Mouse (Mus musculus) macrophage (primary cell): ENCODE data around the gene Msi2. TPM values are rescaled to one million over a fixed set of nuclear protein-coding genes. Genes with fewer than 3 reads are reported as not detected.

ENCODE experiments used
- H3K27ac ChIP-seq: fragments of 350-480 bp; formaldehyde crosslinking; 2 replicates; pipeline ENCODE4 v1.9.0; 2021
- H3K36me3 ChIP-seq: fragments of 350-480 bp; formaldehyde crosslinking; 2 replicates; pipeline ENCODE4 v1.9.0; 2021; ENCODE audit errors: inconsistent target
- H3K4me3 ChIP-seq: fragments of 350-480 bp; formaldehyde crosslinking; 2 replicates; pipeline ENCODE4 v1.9.0; 2021; ENCODE audit errors: inconsistent target
- H3K79me2 ChIP-seq: fragments of 350-480 bp; formaldehyde crosslinking; 2 replicates; pipeline ENCODE4 v1.9.0; 2021; ENCODE audit errors: inconsistent target
- WGBS: methylation state at CpG from one replicate; pipeline ENCODE4 v1.1.7; 2026; ENCODE audit warnings: inconsistent platforms; ENCODE audit not compliant: missing documents; 5-methylcytosine and 5-hydroxymethylcytosine counted together
- polyA plus RNA-seq: library from polyadenylated mRNA; stranded (reverse); fragments of 250-400 nt; gene quantifications from 3 replicates; pipeline ENCODE4 v1.2.4, GENCODE M21; 2018; ENCODE audit warnings: inconsistent platforms

Msi2 gene
- polyA plus RNA-seq, 1 experiment from 2014 or later, result 5.2 TPM

DNA sequence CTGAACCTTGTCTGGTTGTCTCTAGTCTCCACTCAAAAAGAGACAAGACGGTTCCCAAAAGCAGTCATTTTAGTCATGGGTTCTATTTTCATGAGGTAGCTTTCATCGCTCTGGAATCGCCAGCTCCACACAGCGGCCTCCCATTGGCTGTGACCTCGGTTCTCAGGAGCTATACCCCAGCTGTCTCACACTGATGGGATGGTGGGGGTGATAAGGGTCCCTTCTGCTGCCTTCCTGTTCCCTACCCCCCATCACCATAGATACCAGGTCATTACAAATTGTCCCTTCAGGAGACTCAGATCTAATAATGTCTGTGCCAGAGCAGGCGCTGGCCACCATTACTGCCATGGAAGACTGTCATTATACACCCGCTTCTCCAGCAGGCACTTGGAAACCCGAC is 255.5 kb downstream of the Msi2 start:
- Histone ChIP-seq H3K79me2 (no peaks in the 10 kb centered on the region), H3K36me3 (no peaks in the 10 kb centered on the region), H3K4me3 (no peak overlapping the region), H3K27ac (no peak overlapping the region)
- WGBS, result 90% methylated on average over 8 of the region's 8 CpGs

DNA sequence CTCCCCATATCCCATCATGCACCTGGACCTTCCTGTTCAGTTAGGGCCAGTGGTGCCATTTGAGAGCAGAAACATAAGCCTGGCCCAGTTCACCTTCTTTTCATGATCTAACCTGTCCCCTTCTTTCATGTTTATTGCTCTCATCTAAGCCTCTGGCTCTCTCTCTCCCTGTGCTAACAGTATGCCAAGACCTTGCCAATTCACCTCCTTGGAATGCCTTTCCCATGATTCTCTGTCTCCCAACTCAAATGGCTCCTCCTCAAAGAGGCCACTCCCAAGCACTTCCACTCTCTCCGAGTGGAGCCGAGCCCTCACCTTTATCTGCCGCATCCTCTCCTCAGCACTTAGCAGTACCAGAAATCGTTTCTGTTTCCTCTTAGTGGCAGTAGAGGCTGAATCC is 256.7 kb downstream of the Msi2 start:
- Histone ChIP-seq H3K4me3 (no peak overlapping the region), H3K36me3 (no peaks in the 10 kb centered on the region), H3K27ac (no peak overlapping the region), H3K79me2 (no peaks in the 10 kb centered on the region)
- WGBS, result 87% methylated on average over 4 of the region's 4 CpGs

DNA sequence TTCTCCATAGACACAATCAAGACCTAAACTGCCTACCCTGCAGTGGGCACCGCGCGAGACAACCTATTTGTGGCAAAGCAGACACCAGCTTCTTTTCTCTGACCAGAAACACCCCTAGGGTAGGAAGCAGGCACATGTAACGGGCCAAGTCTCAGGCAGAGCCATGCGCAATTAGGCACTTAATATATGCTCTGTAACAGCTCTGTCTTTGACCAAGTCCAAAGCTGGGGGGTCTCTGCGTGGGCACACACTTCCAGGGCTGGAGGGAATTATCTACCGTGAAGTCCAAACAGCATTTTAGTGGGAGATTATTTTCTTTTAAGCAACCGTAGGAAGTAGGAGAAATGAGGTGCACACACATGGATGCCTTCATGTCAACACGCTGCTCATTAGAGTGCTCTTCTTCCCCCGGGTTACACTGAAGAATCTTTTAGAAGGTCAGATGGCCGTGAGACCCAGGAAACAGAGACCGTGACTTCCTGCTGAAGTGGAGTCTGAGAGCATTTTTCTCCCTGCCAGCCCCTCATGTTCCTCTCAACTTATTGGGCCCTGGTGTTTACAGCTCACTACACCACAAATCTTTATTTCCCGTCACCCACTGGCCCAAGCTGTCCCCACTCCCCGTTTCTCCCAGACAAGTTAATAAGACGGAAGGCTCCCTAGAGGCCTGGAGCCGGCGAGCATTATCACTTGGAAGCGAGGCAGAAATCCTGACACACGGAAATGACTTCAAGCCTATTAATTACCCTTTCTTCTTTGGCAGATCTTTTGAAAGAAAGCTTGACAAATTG is 258.2 kb downstream of the Msi2 start:
- WGBS, result 90% methylated on average over 19 of the region's 19 CpGs
- Histone ChIP-seq H3K79me2 (no peaks in the 10 kb centered on the region), H3K4me3 (no peak overlapping the region), H3K36me3 (no peaks in the 10 kb centered on the region), H3K27ac (no peak overlapping the region)

DNA sequence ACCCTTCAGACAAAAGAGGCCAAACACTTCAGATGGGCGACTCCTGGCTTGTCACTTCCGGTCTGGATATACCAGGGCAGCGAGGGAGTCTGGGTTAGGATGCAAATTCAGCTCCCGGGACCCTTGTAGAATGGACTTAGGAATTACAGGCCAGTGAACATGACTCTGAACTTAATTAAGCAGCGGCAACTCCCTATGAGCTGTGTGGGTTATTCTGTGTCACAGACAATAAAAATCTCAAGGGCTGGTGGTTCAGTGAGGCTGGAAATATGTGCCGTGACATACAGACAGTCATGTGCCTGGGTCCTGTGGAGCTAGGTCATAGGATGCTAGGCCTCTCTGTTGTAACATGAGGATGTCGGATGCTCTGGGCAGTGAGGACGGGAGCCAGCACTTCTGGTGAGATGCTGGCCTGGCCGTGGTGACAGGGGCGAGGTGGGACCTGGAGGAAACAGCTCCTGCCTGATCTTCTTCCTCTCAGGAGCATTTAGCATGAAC is 261.0 kb downstream of the Msi2 start:
- Histone ChIP-seq H3K36me3 (no peaks in the 10 kb centered on the region), H3K27ac (no peak overlapping the region)
- WGBS, result 96% methylated on average over 10 of the region's 10 CpGs

DNA sequence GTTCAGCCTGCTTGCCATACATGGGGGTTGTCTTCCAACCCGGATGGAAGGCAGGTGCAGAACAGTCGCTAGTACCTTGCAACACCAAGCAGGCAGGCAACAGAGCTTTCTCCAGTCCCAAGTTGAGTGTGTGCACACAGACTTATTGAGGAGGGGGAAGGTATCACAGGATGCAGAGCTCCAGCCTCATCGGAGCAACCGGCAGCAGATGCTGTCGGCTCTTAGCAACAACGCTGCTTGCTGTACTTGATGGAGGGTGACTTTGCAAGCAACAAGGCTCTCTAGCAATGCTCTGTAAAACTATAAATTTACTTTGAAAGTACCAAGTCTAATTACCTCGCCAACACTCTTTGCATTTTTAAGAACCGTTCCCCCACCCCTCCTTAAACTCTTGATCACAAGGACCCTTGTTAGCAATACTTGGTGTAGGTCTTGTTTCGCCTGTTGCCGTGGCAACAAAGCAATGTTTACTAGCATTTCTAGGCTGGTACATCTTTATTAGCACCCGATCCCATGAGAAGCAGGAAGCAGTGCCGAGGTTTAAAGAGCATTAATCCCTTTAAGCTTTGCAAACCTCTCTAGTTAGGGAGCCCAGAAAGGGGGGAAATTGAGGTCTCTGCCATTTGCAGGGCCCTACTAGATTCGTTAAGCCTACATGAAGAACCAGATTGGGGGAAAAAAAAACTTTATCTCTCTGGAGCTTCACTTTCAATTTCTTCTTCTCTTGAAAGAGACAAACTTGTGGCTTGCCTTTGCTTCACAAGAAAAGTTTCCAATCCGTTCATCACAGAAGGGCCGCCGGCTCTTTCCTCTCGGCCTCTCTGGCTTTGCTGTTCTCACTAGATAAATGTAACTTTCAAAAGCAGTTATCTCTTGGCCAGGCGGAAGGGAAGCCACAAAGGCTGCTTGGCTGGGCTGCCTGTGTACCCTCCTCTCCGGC is 263.2 kb downstream of the Msi2 start:
- WGBS, result 89% methylated on average over 19 of the region's 19 CpGs
- H3K36me3 ChIP-seq, result no peaks in the 10 kb centered on the region
- H3K4me3 ChIP-seq, result no peak overlapping the region

More for the DNA sequence above, 261.0 kb downstream of the Msi2 start:
- no peaks in the 10 kb centered on the region for H3K79me2 ChIP-seq
- H3K4me3 ChIP-seq, result no peak overlapping the region

DNA sequence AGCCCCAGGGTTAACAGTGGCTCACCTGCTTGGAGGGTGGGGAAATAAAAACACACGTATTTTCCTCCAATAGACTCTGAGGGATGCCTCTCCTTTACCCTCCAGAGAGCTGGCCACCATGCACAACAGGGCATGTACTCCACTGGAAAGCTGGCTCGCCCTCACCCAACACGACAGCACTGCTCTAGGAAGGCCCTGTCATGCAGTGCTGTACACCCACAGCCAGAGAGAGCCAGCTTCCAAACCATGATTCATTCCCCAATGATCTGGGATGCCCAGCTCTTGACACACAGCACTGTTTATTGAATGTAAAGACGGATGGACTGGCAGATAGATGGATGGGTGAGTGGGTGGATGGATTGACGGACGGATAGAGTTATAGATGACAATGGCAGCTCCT is 269.1 kb downstream of the Msi2 start:
- Histone ChIP-seq H3K4me3 (no peak overlapping the region), H3K79me2 (no peaks in the 10 kb centered on the region), H3K27ac (no peak overlapping the region), H3K36me3 (no peaks in the 10 kb centered on the region)
- 95% methylated on average over 6 of the region's 6 CpGs for WGBS

More for the DNA sequence above, 263.2 kb downstream of the Msi2 start:
- Histone ChIP-seq H3K27ac (no peak overlapping the region), H3K79me2 (no peaks in the 10 kb centered on the region)

DNA sequence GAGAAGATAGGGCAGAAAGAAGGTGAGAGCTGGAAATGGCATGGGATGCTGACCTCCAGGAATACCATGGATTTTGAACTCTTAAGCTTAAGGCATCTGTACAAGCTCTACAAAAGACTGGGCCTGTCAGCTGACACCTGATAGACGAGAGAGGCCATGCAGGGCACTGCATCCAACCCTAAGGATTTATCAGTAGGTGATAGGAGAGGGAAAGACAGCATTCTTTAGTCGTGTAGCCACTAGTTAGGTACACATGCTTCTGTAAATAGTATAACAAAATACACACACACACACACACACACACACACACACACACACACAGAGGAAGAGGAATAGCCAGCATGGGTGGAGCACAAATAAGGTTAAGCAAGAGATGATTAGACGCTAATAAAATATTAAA is 269.7 kb downstream of the Msi2 start:
- no peak overlapping the region for H3K27ac ChIP-seq
- no peaks in the 10 kb centered on the region for H3K36me3 ChIP-seq
- 87% methylated on average over 3 of the region's 3 CpGs for WGBS
- H3K79me2 ChIP-seq, result no peaks in the 10 kb centered on the region
- no peak overlapping the region for H3K4me3 ChIP-seq

DNA sequence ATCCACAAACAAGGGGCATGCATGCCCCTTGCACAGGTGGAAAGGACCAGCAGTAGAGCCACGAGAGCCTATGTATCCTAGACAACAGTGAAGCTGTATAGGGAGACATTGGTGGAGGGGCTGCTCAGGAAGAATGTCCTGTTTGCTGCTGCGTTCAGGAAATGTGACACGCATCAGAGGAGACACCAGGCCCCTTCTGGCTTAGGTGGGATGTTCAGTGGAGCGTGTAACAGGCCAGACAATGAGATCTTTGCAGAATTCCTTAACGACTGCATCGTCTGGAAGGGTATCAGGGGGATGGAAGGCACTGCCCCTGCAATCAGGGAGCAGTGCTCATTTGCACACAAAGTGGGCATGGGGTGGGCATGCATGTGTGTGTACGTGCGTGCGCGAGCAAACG is 271.0 kb downstream of the Msi2 start:
- H3K27ac ChIP-seq, result no peak overlapping the region
- H3K4me3 ChIP-seq, result no peak overlapping the region
- WGBS, result 96% methylated on average over 11 of the region's 11 CpGs
- no peaks in the 10 kb centered on the region for H3K36me3 ChIP-seq
- H3K79me2 ChIP-seq, result no peaks in the 10 kb centered on the region

DNA sequence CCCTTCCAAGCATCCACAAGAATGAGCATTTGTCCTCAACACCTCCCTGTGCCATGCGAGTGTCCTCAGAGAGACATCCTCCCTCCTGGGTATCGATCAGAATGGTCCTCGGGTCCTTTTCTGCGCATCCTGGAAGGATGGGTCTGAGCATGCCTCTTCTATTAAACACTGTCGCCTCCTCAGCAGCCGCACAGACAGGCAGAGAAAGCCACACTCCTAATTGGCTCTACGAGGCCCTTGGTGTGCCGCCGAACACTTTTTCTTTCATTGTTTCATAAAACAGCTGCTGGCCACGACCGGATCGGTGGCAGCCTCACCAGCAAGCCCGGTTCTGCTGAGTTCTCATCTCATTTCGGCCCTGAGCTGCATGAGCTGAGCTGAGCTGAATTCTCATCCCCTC is 274.4 kb downstream of the Msi2 start:
- Histone ChIP-seq H3K27ac (no peak overlapping the region), H3K36me3 (no peaks in the 10 kb centered on the region), H3K4me3 (no peak overlapping the region), H3K79me2 (no peaks in the 10 kb centered on the region)
- WGBS, result 95% methylated on average over 14 of the region's 14 CpGs

DNA sequence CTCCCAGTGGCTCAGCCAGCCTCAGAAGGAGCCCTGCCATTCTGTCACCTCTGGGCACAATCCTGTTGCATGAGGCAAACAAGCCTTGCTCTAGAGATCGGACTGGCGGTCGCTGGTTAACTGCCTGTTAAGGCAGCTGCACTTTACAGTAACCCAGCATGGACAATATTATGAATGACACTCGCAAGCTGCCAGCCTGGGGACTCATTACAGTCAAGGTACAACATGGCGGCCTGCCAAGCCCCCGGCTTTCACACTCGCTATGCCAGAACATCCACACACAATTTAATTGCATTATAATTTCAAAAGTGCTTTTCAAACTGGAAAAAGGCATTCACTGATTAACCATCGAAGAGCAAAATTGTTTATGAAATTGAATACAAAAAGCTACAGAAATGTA is 275.0 kb downstream of the Msi2 start:
- WGBS, result 96% methylated on average over 8 of the region's 8 CpGs

DNA sequence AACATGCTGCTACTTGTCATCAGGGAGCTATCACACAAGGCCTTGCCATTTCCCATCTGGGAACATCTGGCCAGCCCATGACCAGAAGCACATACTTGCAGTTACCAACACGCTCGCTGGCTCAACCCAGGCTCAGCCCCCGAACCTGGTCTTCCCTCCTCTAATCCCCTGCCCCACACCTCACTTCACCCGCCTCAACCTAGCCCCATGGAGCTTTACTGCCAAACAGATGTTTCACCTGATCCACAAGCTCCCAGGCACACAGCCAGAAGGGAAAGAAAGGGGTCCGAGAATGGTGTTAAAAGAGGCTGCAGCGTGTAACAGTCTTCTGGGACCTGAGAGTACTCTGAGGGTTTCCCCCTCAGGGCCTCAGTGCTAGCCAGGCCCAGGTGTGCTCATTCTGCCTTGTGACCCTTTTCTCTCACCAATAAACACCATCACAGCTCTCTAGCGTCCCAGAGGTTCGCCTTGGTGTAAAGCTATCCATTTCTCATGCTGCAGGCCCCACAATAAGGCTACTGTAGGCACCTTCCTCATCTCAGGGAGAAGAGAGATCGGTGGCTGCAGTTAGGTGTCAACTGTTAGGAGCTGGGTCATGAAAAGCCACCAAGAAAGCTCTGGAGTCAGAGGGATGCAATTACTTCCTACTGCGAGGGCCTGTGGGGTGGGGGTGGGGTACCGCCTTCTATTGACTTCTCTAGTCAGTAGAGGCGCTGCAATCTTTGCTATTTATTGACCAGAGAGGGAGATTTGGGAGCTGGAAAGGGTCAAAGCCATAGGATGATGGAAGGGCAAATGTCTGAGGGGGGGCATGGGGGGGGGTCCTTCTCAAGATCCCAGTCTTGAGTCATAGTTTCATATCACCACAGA is 276.2 kb downstream of the Msi2 start:
- WGBS, result 89% methylated on average over 12 of the region's 12 CpGs
- Histone ChIP-seq H3K79me2 (no peaks in the 10 kb centered on the region), H3K36me3 (no peaks in the 10 kb centered on the region), H3K27ac (no peak overlapping the region), H3K4me3 (no peak overlapping the region)

More for the DNA sequence above, 275.0 kb downstream of the Msi2 start:
- Histone ChIP-seq H3K27ac (no peak overlapping the region), H3K79me2 (no peaks in the 10 kb centered on the region), H3K4me3 (no peak overlapping the region), H3K36me3 (no peaks in the 10 kb centered on the region)

DNA sequence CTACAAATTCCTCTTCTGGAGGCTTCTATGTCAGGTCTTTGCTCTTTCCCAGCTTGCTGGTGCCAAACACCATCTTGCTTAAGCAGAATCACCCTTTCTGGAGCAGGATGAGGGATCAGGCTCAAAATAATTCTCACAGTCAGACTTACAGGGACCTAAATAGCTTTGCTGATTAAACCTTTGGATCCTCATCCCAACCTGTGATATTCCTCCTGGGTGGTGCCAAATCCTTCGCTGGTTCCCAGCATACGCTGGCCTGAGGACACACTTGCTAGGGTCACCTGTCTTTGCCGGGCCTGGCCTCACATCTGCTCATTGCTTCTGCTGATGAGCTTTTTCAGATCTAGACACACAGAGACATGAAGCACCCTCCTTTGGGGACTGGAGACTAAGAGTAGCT is 279.7 kb downstream of the Msi2 start:
- Histone ChIP-seq H3K4me3 (no peak overlapping the region), H3K27ac (no peak overlapping the region), H3K79me2 (no peaks in the 10 kb centered on the region), H3K36me3 (no peaks in the 10 kb centered on the region)
- WGBS, result 98% methylated on average over 3 of the region's 3 CpGs

DNA sequence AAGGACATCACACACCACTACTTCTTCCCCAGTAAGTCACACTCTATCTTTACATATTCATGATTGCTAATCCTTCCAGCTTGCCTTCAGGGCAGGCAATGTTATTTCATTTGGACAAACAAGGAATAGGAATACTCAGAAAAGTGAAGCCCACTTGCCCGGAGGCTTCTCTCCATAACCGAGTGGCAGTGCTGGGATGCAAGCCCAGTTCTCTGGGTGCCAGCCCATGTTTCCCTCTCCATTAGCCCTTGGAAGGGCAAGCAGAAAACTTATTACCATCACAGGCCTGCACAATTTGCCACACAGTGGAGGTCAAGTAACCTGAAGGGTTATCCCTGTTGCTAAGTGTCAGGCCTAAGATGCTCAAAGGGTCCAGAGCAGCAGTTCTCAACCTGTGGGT is 281.7 kb downstream of the Msi2 start:
- Histone ChIP-seq H3K4me3 (no peak overlapping the region), H3K79me2 (no peaks in the 10 kb centered on the region), H3K27ac (no peak overlapping the region), H3K36me3 (no peaks in the 10 kb centered on the region)
- WGBS, result 91% methylated on average over 2 of the region's 2 CpGs

DNA sequence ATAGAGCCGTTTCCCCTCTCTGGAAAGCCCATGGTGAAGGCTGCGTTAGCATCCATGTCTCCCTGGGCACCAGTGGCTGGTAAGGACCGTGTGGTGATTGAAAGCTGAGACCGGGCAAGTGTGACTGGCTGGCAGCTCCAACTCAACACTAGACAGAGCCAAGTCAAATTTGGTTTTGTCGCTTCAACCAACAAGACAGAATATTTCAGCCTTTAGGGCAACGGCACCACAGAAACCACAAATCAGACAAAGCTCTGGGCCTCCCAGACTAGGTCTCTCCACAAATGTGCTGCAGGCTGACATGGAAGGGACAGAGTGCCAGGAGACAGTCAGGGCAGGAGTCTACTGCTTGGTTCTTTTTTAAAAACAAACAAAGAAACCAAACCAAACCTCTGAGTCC is 282.8 kb downstream of the Msi2 start:
- no peak overlapping the region for H3K27ac ChIP-seq
- no peaks in the 10 kb centered on the region for H3K36me3 ChIP-seq
- no peaks in the 10 kb centered on the region for H3K79me2 ChIP-seq
- H3K4me3 ChIP-seq, result no peak overlapping the region
- 81% methylated on average over 6 of the region's 6 CpGs for WGBS
